Mouse (Mus musculus) bone marrow macrophage, adult 2 months (primary cell): ENCODE results near the gene Ndufb5.

Source experiments
- CTCF ChIP-seq: IDR thresholded peaks from 2 replicates; pipeline ENCODE4 v1.5.1; 2012; ENCODE audit warnings: low read depth, mild to moderate bottlenecking, low read length, moderate library complexity
- POLR2A ChIP-seq: IDR thresholded peaks from 2 replicates; pipeline ENCODE4 v1.6.1; 2012; ENCODE audit warnings: mild to moderate bottlenecking, low read depth, low read length, borderline replicate concordance

DNA sequence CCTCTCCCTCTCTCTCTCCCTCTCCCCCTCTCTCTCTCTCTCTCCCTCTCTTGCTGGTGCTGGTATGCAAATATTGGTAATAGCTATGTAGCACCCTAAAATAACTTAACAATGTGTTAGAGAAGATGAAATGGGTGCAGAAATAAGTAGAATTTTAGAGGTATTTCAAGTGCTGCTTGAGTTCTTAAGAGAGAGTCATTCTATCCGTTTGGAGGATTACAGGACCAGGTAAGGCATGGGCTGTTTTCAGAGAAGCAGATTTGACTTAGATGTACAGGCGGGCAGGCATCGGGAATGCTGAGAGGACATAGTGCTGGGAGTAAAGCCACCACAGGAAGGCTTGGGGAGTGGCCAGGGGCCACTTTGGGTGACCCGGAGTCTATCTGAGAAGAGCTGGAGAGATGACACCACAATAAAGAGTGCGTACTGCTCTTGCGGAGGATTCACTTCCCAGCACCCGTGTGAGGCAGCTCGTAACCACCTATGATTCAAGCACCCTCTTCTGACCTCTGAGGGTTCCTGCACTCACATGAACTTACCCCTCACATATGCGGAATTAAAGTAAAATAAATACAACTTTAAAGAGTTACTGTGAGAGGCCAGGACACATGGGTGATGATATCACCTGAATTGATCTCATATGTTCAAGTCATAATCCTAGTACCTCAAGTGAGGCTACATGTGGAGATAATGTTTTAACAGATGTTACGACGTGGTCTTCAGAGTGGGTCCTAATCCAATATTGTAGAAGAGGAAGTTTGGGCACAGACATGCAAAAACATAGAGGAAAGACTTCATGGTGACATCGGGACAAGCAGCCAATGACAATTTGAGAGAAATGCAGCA is 41.8 kb upstream of the Ndufb5 start:
- TF ChIP-seq CTCF (no peak), POLR2A (no peak)
